7 mouse cellular contexts compared by ENCODE assay signal in the genomic region with DNA sequence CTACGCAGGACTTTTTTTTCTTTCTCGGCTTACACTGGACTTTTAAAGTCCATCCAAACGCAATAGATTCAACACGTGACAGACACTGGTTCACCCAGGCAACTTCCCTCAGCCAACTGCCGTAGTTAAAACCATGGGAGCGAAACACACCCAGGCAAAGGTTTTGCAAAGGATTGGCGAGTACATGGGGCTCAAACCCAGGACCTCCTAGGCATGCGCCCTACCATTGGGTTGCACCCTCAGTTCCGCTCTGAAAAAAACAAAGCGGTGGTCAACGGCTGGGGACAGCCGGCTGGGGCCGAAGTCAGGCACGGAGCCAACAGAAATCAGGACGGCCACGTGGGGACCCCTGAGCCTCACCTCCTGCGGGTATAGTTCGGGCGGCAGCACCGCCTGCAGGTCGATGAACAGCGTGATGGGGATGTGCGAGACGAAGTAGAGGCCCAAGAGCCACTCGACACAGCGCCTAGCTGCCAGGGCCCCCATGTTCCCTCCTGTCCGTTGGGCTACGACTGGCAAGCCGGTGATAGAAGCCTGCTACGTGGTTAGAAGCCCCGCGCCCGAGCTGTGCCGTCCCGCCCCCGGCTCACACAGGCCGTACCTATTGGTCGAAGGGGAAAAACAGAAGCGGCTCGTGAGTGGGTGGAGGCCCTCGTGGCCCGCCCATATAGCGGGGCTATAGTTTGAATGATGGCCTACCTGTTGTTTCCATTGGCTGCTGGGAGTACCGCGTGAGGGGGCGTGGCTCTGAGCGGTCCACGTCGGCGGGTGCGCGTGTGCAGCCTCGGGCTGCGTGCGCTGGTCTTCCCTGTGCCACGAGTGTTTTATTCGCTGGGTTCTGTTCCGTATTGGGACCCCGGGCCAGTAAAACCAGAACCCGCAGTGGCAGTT. TPM values are rescaled to one million over a fixed set of nuclear protein-coding genes. Genes with fewer than 3 reads are reported as not detected.
DNase-seq lines count a peak whose midpoint lies in the region; ATAC-seq lines count a peak whose summit lies in the region.

Gene Tmem97 (minus strand): TSS at position 610 of the 891 bp plus-strand sequence.

- under 1% methylated on average over 60 of the region's 60 CpGs for WGBS in intestine, embryonic 16.5 days
- under 1% methylated on average over 60 of the region's 60 CpGs for WGBS in midbrain, embryonic 11.5 days

- no peaks in the 10 kb centered on the region for H3K27me3 ChIP-seq in intestine, embryonic 16.5 days (replicated peaks; ENCODE audit: control insufficient read depth, insufficient read depth, low read length)
- H3K27me3 ChIP-seq in midbrain, embryonic 11.5 days (ENCODE audit: control insufficient read depth, insufficient read depth, low read length), result no peaks in the 10 kb centered on the region

- H3K36me3 ChIP-seq in intestine, embryonic 16.5 days (ENCODE audit: control insufficient read depth, insufficient read depth, low read length), result no peaks in the 10 kb centered on the region
- no peaks in the 10 kb centered on the region for H3K36me3 ChIP-seq in midbrain, embryonic 11.5 days (ENCODE audit: control insufficient read depth, insufficient read depth, low read length)

- ATAC-seq in intestine, embryonic 16.5 days, result peak; percentile 99
- ATAC-seq in midbrain, embryonic 11.5 days (ENCODE audit: low FRiP score), result peak; percentile 100

- intact Hi-C loops in left cerebral cortex, postnatal 36 days (cut with DNase I), result loop anchor here (1.0 to 5.0 kb wide), 2 partner anchors 14 to 277 kb away; partner anchors contain the start of genes Ift20, Lyrm9 and Tnfaip1

- no peaks in the 10 kb centered on the region for H3K9me3 ChIP-seq in intestine, embryonic 16.5 days (ENCODE audit: control insufficient read depth, low read length)
- H3K9me3 ChIP-seq in midbrain, embryonic 11.5 days (ENCODE audit: control insufficient read depth, low read length), result no peaks in the 10 kb centered on the region

- DNase-seq in adrenal gland, adult 8-10 months, result peak; percentile 97
- DNase-seq in embryo, embryonic 9.5 days (ENCODE audit: extremely low spot score), result peak; percentile 95
- DNase-seq in gastrocnemius, postnatal 4 days (ENCODE audit: low spot score in 2 of 2), result peak; percentile 82 to 94
- peak; percentile 92 to 95 for DNase-seq in left cerebral cortex, postnatal 36 days (ENCODE audit: low spot score in 2 of 2)
- DNase-seq in midbrain, embryonic 11.5 days (ENCODE audit: low spot score, missing footprints), result peak; percentile 98
- peak; percentile 95 for DNase-seq in skeletal muscle tissue, adult 2 months (ENCODE audit: low read depth, low spot score)

- H3K4me2 ChIP-seq in intestine, embryonic 16.5 days (ENCODE audit: low read depth, low read length), result peak within 1 kb of the TSS; percentile 72
- peak within 1 kb of the TSS; percentile 62 for H3K4me2 ChIP-seq in midbrain, embryonic 11.5 days

- peak within 1 kb of the TSS; percentile 84 for H3K27ac ChIP-seq in intestine, embryonic 16.5 days (ENCODE audit: low read length)
- peak within 1 kb of the TSS; percentile 72 for H3K27ac ChIP-seq in midbrain, embryonic 11.5 days (ENCODE audit: low read depth, low read length)

- H3K9ac ChIP-seq in intestine, embryonic 16.5 days (ENCODE audit: low read depth, low read length), result peak within 1 kb of the TSS; percentile 78
- H3K9ac ChIP-seq in midbrain, embryonic 11.5 days (ENCODE audit: low read length), result peak within 1 kb of the TSS; percentile 75

- peak within 1 kb of the TSS; percentile 68 for H3K4me3 ChIP-seq in intestine, embryonic 16.5 days (ENCODE audit: low read length)
- peak within 1 kb of the TSS; percentile 69 for H3K4me3 ChIP-seq in midbrain, embryonic 11.5 days (ENCODE audit: low read depth, low read length)

- peaks cover 20% of the 10 kb centered on the region for H3K4me1 ChIP-seq in intestine, embryonic 16.5 days (ENCODE audit: control insufficient read depth, insufficient read depth, low read length)
- peaks cover 12% of the 10 kb centered on the region for H3K4me1 ChIP-seq in midbrain, embryonic 11.5 days (ENCODE audit: control insufficient read depth, insufficient read depth, low read length)

RNA-seq across cellular contexts. Expression of gene Tmem97, which starts in this region (rescaled TPM):
- total RNA-seq in adrenal gland, adult 8-10 months (2022), result 10 to 100 TPM; 46.3 to 65.0 (median 55.8) TPM
- total RNA-seq in gastrocnemius, postnatal 4 days (2021), result 10 to 100 TPM; 21.8 to 22.4 TPM
- 228 and 248 TPM in 2 replicates for polyA plus RNA-seq in intestine, embryonic 16.5 days (2015; fragmentation: Nextera tagmentation; extraction: Ambion mirVana)
- total RNA-seq in left cerebral cortex, postnatal 36 days (2021), result 10 to 100 TPM; 17.0 to 25.7 TPM
- 71.6 and 75.5 TPM in 2 replicates for polyA plus RNA-seq in midbrain, embryonic 11.5 days (2014; fragmentation: Nextera tagmentation; extraction: Ambion mirVana)

Comparison
In these comparisons a context has a peak if more than half of its experiments do, and no peak if none do; other contexts are left out.
1. Peak in every context shown above with its lines: DNase-seq, ATAC-seq, H3K4me3 ChIP-seq and H3K27ac ChIP-seq.